Mouse (Mus musculus) right cerebral cortex, adult 18-20 months (tissue): ENCODE data around the gene Xcl1.
A peak's percentile ranks its signal among the peaks of the same experiment; 100 is the strongest.

Experiments used
- DNase-seq: peaks from one replicate; pipeline ENCODE4 v3.0.0; 2022; ENCODE audit warnings: mixed read lengths

Gene Xcl1

GRCm38 (mm10) chr1:164900696-164901095, 34.6 kb downstream of the Xcl1 start:
- DNase-seq: no peak

- DNase-seq: no peak
Measured at GRCm38 (mm10) chr1:164900226-164900625, 35.1 kb downstream of the Xcl1 start.

- no peak for DNase-seq
Measured at GRCm38 (mm10) chr1:164899506-164899905, 35.8 kb downstream of the Xcl1 start.

- peak; percentile 92 for DNase-seq
Measured at GRCm38 (mm10) chr1:164898846-164899351, 36.4 kb downstream of the Xcl1 start.

GRCm38 (mm10) chr1:164897163-164897817, 38.0 kb downstream of the Xcl1 start:
- no peak for DNase-seq

- no peak for DNase-seq
Measured at GRCm38 (mm10) chr1:164896211-164897145, 38.8 kb downstream of the Xcl1 start.

- no peak for DNase-seq
Measured at GRCm38 (mm10) chr1:164895806-164896205, 39.5 kb downstream of the Xcl1 start.

GRCm38 (mm10) chr1:164890366-164890765, 45.0 kb downstream of the Xcl1 start:
- no peak for DNase-seq

- no peak for DNase-seq
Measured at GRCm38 (mm10) chr1:164888563-164888962, 46.8 kb downstream of the Xcl1 start.

GRCm38 (mm10) chr1:164887775-164888174, 47.6 kb downstream of the Xcl1 start:
- DNase-seq: no peak

GRCm38 (mm10) chr1:164881891-164882290, 53.4 kb downstream of the Xcl1 start:
- no peak for DNase-seq
